Mouse (Mus musculus): ENCODE measurements around the gene Ric8a. TPM values are rescaled to one million over a fixed set of nuclear protein-coding genes. Genes with fewer than 3 reads are reported as not detected.

The Ric8a gene
- polyA plus RNA-seq, 1 experiment from 2014 or later = 53.0 TPM

DNA sequence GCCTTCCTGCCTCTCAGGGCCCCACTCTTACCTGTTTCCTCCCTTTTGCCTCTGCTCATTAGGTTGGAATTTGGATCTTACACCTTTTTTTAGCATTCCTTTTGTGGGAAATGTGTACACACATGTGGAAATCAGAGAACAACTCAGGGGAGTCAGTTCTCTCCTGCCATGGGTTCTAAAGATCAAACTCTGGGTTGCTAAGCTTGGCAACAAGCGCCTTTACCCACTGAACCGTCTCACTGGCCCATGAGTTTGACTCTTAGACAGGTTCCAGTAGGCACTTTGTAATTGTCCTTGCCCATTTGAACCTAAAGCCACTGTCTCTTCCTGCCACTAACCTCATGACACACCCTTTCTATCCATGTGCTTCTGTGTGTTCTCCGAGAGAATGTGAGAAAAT, 37.9 kb downstream of the Ric8a start:
- ATAC-seq (ENCODE audit: insufficient number of reproducible peaks, insufficient read depth, low FRiP score, low TSS enrichment, low read depth) = no peak
- WGBS = 96% methylated on average over 3 of the region's 3 CpGs
- H3K4me2 ChIP-seq = no peak overlapping the region
- H3K9me3 ChIP-seq = no peaks in the 10 kb centered on the region
- peaks cover 82% of the 10 kb centered on the region for H3K36me3 ChIP-seq
- H3K4me3 ChIP-seq (replicated peaks) = no peak overlapping the region
- H3K27me3 ChIP-seq = no peaks in the 10 kb centered on the region
- no peak overlapping the region for H3K9ac ChIP-seq (replicated peaks)
- H3K27ac ChIP-seq = no peak overlapping the region
- H3K4me1 ChIP-seq (replicated peaks) = no peaks in the 10 kb centered on the region

DNA sequence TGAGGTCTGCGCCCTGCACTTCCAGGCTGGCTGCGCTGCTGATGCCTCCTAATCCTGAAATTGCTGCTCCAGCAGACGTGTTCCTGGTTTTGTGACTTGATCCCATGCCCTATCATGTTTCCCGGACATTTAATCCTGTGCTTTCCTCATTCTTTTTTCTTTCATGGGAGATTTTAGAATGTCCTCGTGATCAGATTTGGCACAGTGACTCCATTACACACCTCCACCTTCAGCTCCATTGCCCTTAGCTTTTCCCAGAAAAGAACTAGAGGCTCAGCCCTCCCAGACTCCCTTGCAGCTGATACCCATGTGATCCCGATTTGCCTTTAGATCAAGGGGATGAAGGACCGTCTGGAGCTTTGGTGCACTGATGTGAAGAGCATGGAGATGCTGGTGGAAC, 41.1 kb downstream of the Ric8a start:
- no peaks in the 10 kb centered on the region; the same call in 1 of the 2 replicates for H3K4me1 ChIP-seq (replicated peaks)
- H3K4me2 ChIP-seq = no peak overlapping the region
- WGBS = 84% methylated on average over 7 of the region's 7 CpGs
- no peaks in the 10 kb centered on the region for H3K27me3 ChIP-seq
- no peaks in the 10 kb centered on the region for H3K9me3 ChIP-seq
- no peak for ATAC-seq (ENCODE audit: insufficient number of reproducible peaks, insufficient read depth, low FRiP score, low TSS enrichment, low read depth)
- H3K27ac ChIP-seq = no peak overlapping the region
- H3K4me3 ChIP-seq (replicated peaks) = no peak overlapping the region
- H3K36me3 ChIP-seq = peaks cover 63% of the 10 kb centered on the region
- no peak overlapping the region for H3K9ac ChIP-seq (replicated peaks)

DNA sequence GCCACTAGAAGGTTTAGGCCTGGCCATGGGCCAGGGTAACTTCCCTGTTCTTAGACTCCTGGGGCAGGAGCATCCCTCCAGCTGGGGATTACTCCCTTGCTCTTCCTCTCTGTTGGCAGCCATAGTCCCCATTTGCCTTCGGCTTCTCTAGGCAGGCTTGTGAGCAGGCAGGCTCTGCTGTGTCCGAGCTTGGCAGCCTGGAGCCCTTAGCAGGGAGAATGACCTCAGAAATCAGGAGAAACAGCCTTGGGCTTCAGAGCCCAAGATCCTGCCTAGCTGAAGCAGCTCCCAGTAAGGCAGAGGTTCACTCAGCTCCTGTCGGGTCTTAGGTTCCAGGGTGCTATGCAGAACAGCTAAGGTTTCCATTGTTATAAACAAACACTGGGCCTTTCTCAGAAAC, 42.4 kb downstream of the Ric8a start:
- Histone ChIP-seq H3K36me3 (peaks cover 50% of the 10 kb centered on the region), H3K4me3 (replicated peaks) (no peak overlapping the region), H3K4me1 (replicated peaks) (peaks cover 3% of the 10 kb centered on the region; the same call in 1 of the 2 replicates), H3K9me3 (no peaks in the 10 kb centered on the region), H3K9ac (replicated peaks) (no peak overlapping the region; the same call in 1 of the 2 replicates), H3K4me2 (no peak overlapping the region), H3K27me3 (no peaks in the 10 kb centered on the region), H3K27ac (no peak overlapping the region)
- ATAC-seq (ENCODE audit: insufficient number of reproducible peaks, insufficient read depth, low FRiP score, low TSS enrichment, low read depth) = no peak
- 81% methylated on average over 3 of the region's 3 CpGs for WGBS

DNA sequence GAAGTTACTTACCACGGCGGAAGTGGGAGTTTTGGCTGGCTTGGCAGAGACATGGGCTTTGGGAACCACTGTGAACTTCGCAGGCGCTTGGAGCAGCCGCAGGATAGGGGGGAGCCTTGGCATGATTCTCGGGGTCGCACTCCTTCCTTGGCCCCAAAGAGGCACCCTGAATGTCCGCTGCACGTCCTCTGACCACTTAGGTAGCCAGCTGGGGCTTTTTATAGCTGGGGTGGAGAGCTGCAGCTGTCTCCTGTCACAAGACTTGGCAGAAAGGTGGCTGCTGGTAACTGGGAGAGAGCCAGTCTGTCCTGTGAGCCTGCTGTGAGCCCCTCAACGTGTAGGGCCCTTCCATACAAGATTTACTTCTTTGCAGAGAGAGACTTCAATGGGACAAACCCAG, 43.5 kb downstream of the Ric8a start, which contains the start of gene Cox8b:
Cox8b (minus strand) TSS at position 227 of the 400 bp plus-strand sequence.
- peaks cover 3% of the 10 kb centered on the region; the same call in 1 of the 2 replicates for H3K4me1 ChIP-seq (replicated peaks)
- H3K27ac ChIP-seq = no peak within 1 kb of the TSS
- peaks cover 41% of the 10 kb centered on the region for H3K36me3 ChIP-seq
- H3K27me3 ChIP-seq = no peaks in the 10 kb centered on the region
- peak within 1 kb of the TSS; percentile 23; the same call in 1 of the 2 replicates for H3K9ac ChIP-seq (replicated peaks)
- no peak within 1 kb of the TSS for H3K4me2 ChIP-seq
- 73% methylated on average over 10 of the region's 10 CpGs for WGBS
- no peak within 1 kb of the TSS for H3K4me3 ChIP-seq (replicated peaks)
- no peak for ATAC-seq (ENCODE audit: insufficient number of reproducible peaks, insufficient read depth, low FRiP score, low TSS enrichment, low read depth)
- no peaks in the 10 kb centered on the region for H3K9me3 ChIP-seq

DNA sequence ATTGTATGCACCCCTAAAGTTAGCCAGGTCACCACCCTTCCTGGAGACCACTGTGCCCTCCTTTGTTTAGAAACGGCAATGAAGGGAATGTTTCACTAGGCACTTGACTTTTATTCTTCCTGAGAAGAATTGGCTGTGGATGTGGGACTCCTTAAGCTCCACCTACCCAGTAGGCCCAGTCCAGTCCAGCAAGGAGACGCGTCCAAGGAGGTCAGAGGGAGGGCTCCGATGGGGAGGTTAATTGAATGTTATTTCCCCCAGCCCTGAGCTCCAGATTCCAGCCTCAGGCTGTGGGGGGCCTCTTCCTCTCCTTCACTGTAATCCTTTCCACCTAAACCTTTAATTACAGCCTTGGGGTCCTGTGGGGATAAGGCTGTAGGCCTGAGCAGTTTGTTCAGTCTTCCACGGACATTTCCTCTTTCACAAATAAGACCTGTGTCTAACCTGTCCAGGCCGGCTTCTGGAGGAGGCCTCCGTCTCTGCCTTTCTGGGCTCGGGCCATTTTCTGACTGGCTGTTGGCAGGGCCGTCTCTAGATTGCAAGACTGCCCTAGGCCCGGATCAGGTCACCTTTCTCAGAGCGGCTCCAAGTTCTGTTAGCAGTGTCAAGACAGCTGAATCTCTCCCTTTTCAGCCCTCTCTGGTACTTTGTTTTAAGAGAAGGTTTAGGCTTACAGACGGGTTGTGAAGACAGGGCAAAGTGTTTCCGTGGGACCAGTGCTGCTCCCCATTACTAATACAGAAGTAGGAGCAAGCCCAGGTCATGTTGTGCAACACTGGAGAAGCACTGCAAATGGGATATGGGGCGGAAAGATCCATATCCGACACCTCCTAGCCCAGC, 45.5 kb downstream of the Ric8a start:
- peaks cover 21% of the 10 kb centered on the region for H3K36me3 ChIP-seq
- H3K27me3 ChIP-seq = no peaks in the 10 kb centered on the region
- WGBS = 67% methylated on average over 15 of the region's 15 CpGs
- peaks cover 3% of the 10 kb centered on the region; the same call in 1 of the 2 replicates for H3K4me1 ChIP-seq (replicated peaks)
- ATAC-seq (ENCODE audit: insufficient number of reproducible peaks, insufficient read depth, low FRiP score, low TSS enrichment, low read depth) = no peak
- H3K9me3 ChIP-seq = no peaks in the 10 kb centered on the region
- H3K4me2 ChIP-seq = no peak overlapping the region
- H3K4me3 ChIP-seq (replicated peaks) = no peak overlapping the region
- peak overlapping the region; percentile 18; the same call in 1 of the 2 replicates for H3K27ac ChIP-seq
- peak overlapping the region; percentile 14; the same call in 1 of the 2 replicates for H3K9ac ChIP-seq (replicated peaks)

DNA sequence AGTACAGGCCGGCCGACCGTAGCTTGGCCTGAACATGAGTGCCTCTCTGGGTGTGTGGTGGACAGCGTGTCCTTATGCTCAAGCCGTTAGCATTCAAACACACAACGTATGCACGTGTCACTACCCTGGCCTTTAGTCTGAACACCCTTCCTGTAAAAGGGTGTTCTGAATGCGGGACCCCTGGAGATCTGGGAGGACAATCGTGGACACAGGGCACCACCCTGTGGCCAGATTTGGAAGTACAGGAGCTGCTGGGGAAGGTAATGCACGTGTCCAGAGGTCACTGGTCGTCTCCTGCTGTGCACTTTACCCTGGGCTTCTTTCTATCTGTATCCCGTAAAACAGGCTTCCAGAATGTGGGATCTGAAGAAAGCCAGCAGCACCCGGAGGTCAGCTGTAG, 46.5 kb downstream of the Ric8a start:
- H3K9ac ChIP-seq (replicated peaks) = no peak overlapping the region

DNA sequence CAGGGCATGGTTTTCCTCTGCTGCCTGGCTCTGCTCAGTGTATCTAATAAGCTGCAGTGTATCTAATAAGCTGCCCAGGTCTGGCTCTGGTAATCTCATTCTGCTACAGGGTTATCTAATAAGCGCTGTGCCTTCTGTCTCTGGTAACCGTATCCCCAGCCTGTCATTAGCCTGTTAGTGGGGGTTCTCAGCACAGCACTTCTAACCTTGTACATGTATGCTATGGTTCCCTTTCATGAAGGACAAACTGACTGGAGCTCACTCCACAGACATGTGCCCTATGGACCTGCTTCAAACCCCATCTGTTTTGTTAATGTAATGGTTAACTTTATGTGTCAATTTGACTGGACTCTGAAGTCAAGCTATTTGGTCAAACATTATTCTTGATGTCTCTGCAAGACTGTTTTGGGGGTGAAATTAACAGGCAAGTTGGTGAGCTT, 48.9 kb downstream of the Ric8a start:
- Histone ChIP-seq H3K4me3 (replicated peaks) (no peak overlapping the region), H3K36me3 (no peaks in the 10 kb centered on the region), H3K27ac (no peak overlapping the region), H3K4me2 (no peak overlapping the region), H3K9ac (replicated peaks) (no peak overlapping the region), H3K4me1 (replicated peaks) (peaks cover 9% of the 10 kb centered on the region; the same call in 1 of the 2 replicates), H3K9me3 (no peaks in the 10 kb centered on the region), H3K27me3 (no peaks in the 10 kb centered on the region)
- no peak for ATAC-seq (ENCODE audit: insufficient number of reproducible peaks, insufficient read depth, low FRiP score, low TSS enrichment, low read depth)
- WGBS = 75% methylated on average over 2 of the region's 2 CpGs

More for the DNA sequence above, 46.5 kb downstream of the Ric8a start:
- Histone ChIP-seq H3K36me3 (peaks cover 12% of the 10 kb centered on the region), H3K27ac (no peak overlapping the region), H3K9me3 (no peaks in the 10 kb centered on the region), H3K4me1 (replicated peaks) (peaks cover 3% of the 10 kb centered on the region; the same call in 1 of the 2 replicates), H3K4me3 (replicated peaks) (no peak overlapping the region), H3K27me3 (no peaks in the 10 kb centered on the region), H3K4me2 (no peak overlapping the region)
- peak; percentile 67; the same call in 1 of the 2 replicates for ATAC-seq (ENCODE audit: insufficient number of reproducible peaks, insufficient read depth, low FRiP score, low TSS enrichment, low read depth)
- 25% methylated on average over 13 of the region's 13 CpGs for WGBS

DNA sequence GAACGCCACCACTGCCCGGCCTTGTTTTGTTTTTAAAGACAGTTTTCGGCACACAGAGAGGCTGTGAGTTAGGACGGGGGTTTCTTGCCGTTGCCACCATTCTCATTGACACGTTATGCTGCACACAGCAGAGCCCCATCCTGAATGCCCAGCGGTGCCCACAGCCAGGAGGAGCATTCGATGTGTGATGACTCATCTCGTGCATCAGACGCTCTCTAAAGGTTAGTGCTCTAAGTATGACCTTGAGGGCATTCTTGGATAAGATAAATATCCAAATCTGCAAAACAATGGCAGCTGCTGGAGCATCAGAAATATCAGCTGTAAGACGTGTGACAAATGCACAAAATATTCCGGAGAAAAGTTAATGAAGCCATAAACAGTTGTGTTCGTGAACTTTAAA, 50.4 kb downstream of the Ric8a start:
- H3K27me3 ChIP-seq = no peaks in the 10 kb centered on the region
- no peak overlapping the region for H3K4me2 ChIP-seq
- no peak overlapping the region for H3K27ac ChIP-seq
- no peaks in the 10 kb centered on the region for H3K9me3 ChIP-seq
- H3K4me3 ChIP-seq (replicated peaks) = no peak overlapping the region
- H3K36me3 ChIP-seq = no peaks in the 10 kb centered on the region
- H3K4me1 ChIP-seq (replicated peaks) = peaks cover 9% of the 10 kb centered on the region; the same call in 1 of the 2 replicates
- 85% methylated on average over 13 of the region's 13 CpGs for WGBS
- H3K9ac ChIP-seq (replicated peaks) = no peak overlapping the region
- ATAC-seq (ENCODE audit: insufficient number of reproducible peaks, insufficient read depth, low FRiP score, low TSS enrichment, low read depth) = no peak

DNA sequence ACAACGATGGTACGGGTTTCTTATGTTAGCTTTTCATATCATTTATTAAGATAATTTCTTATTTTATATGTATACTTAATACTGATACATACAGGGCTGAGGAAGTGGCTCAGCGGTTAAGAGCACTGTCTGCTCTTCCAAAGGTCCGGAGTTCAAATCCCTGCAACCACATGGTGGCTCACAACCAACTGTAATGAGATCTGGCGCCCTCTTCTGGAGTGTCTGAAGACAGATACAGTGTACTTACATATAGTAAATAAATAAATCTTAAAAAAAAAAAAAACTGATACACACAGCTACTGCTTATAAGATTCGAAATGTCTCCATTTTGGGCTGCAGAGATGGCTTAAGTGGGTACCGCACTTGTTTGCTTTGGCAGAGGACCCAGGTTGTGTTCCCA, 50.9 kb downstream of the Ric8a start:
- WGBS = 85% methylated on average over 7 of the region's 7 CpGs
- H3K27ac ChIP-seq = no peak overlapping the region
- H3K4me3 ChIP-seq (replicated peaks) = no peak overlapping the region
- no peak overlapping the region for H3K9ac ChIP-seq (replicated peaks)
- H3K4me2 ChIP-seq = no peak overlapping the region
- H3K36me3 ChIP-seq = no peaks in the 10 kb centered on the region
- peaks cover 9% of the 10 kb centered on the region; the same call in 1 of the 2 replicates for H3K4me1 ChIP-seq (replicated peaks)
- no peak for ATAC-seq (ENCODE audit: insufficient number of reproducible peaks, insufficient read depth, low FRiP score, low TSS enrichment, low read depth)
- H3K27me3 ChIP-seq = 0 out of 2 replicates have a peak, but pooled peaks cover 4% of the 10 kb centered on the region
- no peaks in the 10 kb centered on the region for H3K9me3 ChIP-seq

DNA sequence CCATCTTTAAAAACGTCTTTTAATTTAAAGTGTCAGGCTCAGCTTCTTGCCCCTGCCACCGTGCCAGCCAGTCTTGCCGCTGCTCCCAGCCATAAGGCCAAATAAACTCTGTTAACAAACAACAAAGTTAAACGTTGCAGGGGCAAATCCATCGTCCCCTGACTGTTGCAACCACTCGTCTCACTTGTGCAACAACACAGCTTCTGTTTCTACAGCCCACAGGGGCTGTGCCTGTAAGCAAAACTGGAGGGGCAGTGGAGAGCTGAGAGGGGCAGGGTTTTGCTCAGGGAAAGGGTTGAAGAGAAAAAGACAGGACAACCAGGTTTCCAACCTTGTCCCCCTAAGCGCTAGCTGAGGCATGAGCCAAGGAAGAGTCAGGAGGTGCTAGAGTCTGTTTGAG, 51.4 kb downstream of the Ric8a start:
- H3K27me3 ChIP-seq = 0 out of 2 replicates have a peak, but pooled peaks cover 4% of the 10 kb centered on the region
- H3K4me3 ChIP-seq (replicated peaks) = no peak overlapping the region
- H3K9ac ChIP-seq (replicated peaks) = no peak overlapping the region
- no peaks in the 10 kb centered on the region for H3K36me3 ChIP-seq
- no peaks in the 10 kb centered on the region for H3K9me3 ChIP-seq
- H3K27ac ChIP-seq = no peak overlapping the region
- no peak for ATAC-seq (ENCODE audit: insufficient number of reproducible peaks, insufficient read depth, low FRiP score, low TSS enrichment, low read depth)
- peaks cover 9% of the 10 kb centered on the region; the same call in 1 of the 2 replicates for H3K4me1 ChIP-seq (replicated peaks)
- peak overlapping the region; percentile 59; the same call in 1 of the 2 replicates for H3K4me2 ChIP-seq
- 43% methylated on average over 7 of the region's 7 CpGs for WGBS

DNA sequence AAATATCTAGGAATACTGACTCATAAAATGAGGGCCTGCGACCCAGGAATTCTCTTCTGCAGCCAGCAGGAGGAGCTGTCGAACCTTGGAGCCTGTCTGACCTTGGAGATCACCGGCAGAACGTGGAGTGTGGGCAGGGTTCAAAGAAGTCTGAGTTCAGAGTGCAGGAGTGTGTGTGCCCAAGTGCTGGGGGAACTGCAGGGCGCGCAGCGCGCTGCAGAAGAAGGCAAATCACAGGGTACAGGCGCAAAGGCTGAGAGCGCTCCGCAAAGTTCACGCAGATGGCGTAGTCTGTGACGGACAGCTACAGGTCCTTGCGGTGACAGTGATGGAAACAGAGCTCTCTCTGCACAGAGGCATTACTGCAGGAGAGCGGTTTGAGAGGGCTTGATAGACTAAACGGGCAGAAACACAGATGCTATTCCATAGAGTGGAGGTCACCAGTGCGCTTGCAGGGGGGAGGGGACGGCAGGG, 51.9 kb downstream of the Ric8a start:
- H3K4me2 ChIP-seq = peak overlapping the region; percentile 59
- no peaks in the 10 kb centered on the region for H3K36me3 ChIP-seq
- H3K9ac ChIP-seq (replicated peaks) = peak overlapping the region; percentile 4; the same call in 1 of the 2 replicates
- H3K27ac ChIP-seq = no peak overlapping the region
- 0 out of 2 replicates have a peak, but pooled peaks cover 4% of the 10 kb centered on the region for H3K27me3 ChIP-seq
- peak overlapping the region; percentile 30 for H3K4me3 ChIP-seq (replicated peaks)
- no peaks in the 10 kb centered on the region for H3K9me3 ChIP-seq
- 1% methylated on average over 19 of the region's 19 CpGs for WGBS
- peaks cover 6% of the 10 kb centered on the region; the same call in 1 of the 2 replicates for H3K4me1 ChIP-seq (replicated peaks)
- peak; percentile 71 for ATAC-seq (ENCODE audit: insufficient number of reproducible peaks, insufficient read depth, low FRiP score, low TSS enrichment, low read depth)
